Mouse (Mus musculus) MEL (cell line): Measurements from ENCODE around the gene Mitf. TPM values are rescaled to one million over a fixed set of nuclear protein-coding genes. Genes with fewer than 3 reads are reported as not detected.

Experiments used
- DNase-seq: peaks from one replicate; pipeline ENCODE4 v3.0.0; 2011; ENCODE audit warnings: low read depth, low spot score
- H3K27ac ChIP-seq: 2 replicates; pipeline ENCODE4 v1.5.1; 2012; ENCODE audit warnings: low read depth, mild to moderate bottlenecking, control low read depth, low read length, moderate library complexity; ENCODE audit not compliant: control insufficient read depth
- H3K27me3 ChIP-seq, 2 experiments: fragments of 150-350 bp in 1 of 2; sonication (generic) in 1 of 2; 2 replicates each; pipeline ENCODE4 v1.6.1; 2012; ENCODE audit warnings: low read length in 2 of 2, mild to moderate bottlenecking in 2 of 2, improper control_type of control experiment in 1 of 2, moderate library complexity in 1 of 2; ENCODE audit not compliant: insufficient read depth in 2 of 2, control insufficient read depth in 1 of 2
- H3K36me3 ChIP-seq, 2 experiments: 2 replicates each; pipeline ENCODE4 v1.6.1; 2012 to 2014; ENCODE audit warnings: low read length in 2 of 2, improper control_type of control experiment in 1 of 2, inconsistent platforms in 1 of 2, mild to moderate bottlenecking in 1 of 2; ENCODE audit not compliant: insufficient read depth in 2 of 2, control insufficient read depth in 1 of 2
- H3K4me1 ChIP-seq, 2 experiments: fragments of 150-350 bp in 1 of 2; sonication (generic) in 1 of 2; 2 replicates each; pipeline ENCODE4 v1.6.1; 2012; ENCODE audit warnings: low read length in 2 of 2, improper control_type of control experiment in 1 of 2, mild to moderate bottlenecking in 1 of 2; ENCODE audit not compliant: insufficient read depth in 2 of 2, control insufficient read depth in 1 of 2
- H3K4me3 ChIP-seq, 2 experiments: fragments of 150-350 bp in 1 of 2; sonication (generic) in 1 of 2; 2 replicates each; pipeline ENCODE4 v1.5.1; 2012; ENCODE audit warnings: low read depth in 2 of 2, low read length in 2 of 2, mild to moderate bottlenecking in 2 of 2, moderate library complexity in 2 of 2, control low read depth in 1 of 2, improper control_type of control experiment in 1 of 2; ENCODE audit not compliant: control insufficient read depth in 1 of 2, insufficient read depth in 1 of 2
- H3K79me2 ChIP-seq: 2 replicates; pipeline ENCODE4 v1.6.1; 2012; ENCODE audit warnings: mild to moderate bottlenecking, low read length, moderate library complexity; ENCODE audit not compliant: control insufficient read depth, poor library complexity, insufficient read depth
- H3K9ac ChIP-seq: 2 replicates; pipeline ENCODE4 v1.6.1; 2012; ENCODE audit warnings: low read depth, mild to moderate bottlenecking, control low read depth, low read length, moderate library complexity; ENCODE audit not compliant: control insufficient read depth, poor library complexity, severe bottlenecking
- H3K9me3 ChIP-seq: fragments of 150-350 bp; sonication (generic); replicated peaks from 2 replicates; pipeline ENCODE4 v1.6.1; 2012; ENCODE audit warnings: mild to moderate bottlenecking, low read length, improper control_type of control experiment, moderate library complexity; ENCODE audit not compliant: insufficient read depth
- CTCF ChIP-seq, 3 experiments: IDR thresholded peaks in 2 of 3; conservative IDR thresholded peaks in 1 of 3; 2 replicates each; pipeline ENCODE4 v1.5.1; 2011 to 2012; ENCODE audit warnings: low read length in 3 of 3, low read depth in 2 of 3, mild to moderate bottlenecking in 2 of 3, improper control_type of control experiment in 1 of 3, inconsistent platforms in 1 of 3, mixed read lengths in 1 of 3, moderate library complexity in 1 of 3; ENCODE audit not compliant: control insufficient read depth in 1 of 3, insufficient read depth in 1 of 3, poor library complexity in 1 of 3, severe bottlenecking in 1 of 3
- ELF1 ChIP-seq: IDR thresholded peaks from 2 replicates; pipeline ENCODE4 v1.6.1; 2014; ENCODE audit warnings: low read depth, mild to moderate bottlenecking, inconsistent platforms, low read length, improper control_type of control experiment, moderate library complexity
- GATA1 ChIP-seq: IDR thresholded peaks from 2 replicates; pipeline ENCODE4 v1.6.1; 2011; ENCODE audit warnings: low read depth, low read length, improper control_type of control experiment
- HCFC1 ChIP-seq: IDR thresholded peaks from 2 replicates; pipeline ENCODE4 v1.6.1; 2012; ENCODE audit warnings: low read depth, mild to moderate bottlenecking, inconsistent platforms, low read length, improper control_type of control experiment, moderate library complexity
- MAX ChIP-seq: IDR thresholded peaks from 2 replicates; pipeline ENCODE4 v1.6.1; 2011; ENCODE audit warnings: low read length, improper control_type of control experiment
- MAZ ChIP-seq: IDR thresholded peaks from 2 replicates; pipeline ENCODE4 v1.6.1; 2012; ENCODE audit warnings: low read depth, mild to moderate bottlenecking, inconsistent platforms, low read length, improper control_type of control experiment
- MYC ChIP-seq: IDR thresholded peaks from 2 replicates; pipeline ENCODE4 v1.6.1; 2011; ENCODE audit warnings: low read depth, mild to moderate bottlenecking, low read length, improper control_type of control experiment, moderate library complexity
- NRF1 ChIP-seq: IDR thresholded peaks from 2 replicates; pipeline ENCODE4 v1.6.1; 2014; ENCODE audit warnings: low read depth, mild to moderate bottlenecking, inconsistent platforms, low read length, improper control_type of control experiment, moderate library complexity; ENCODE audit not compliant: poor library complexity, insufficient read depth, severe bottlenecking
- POLR2A ChIP-seq, 2 experiments: IDR thresholded peaks; 2 replicates each; pipeline ENCODE4 v1.6.1; 2011 to 2012; ENCODE audit warnings: low read length in 2 of 2, mild to moderate bottlenecking in 2 of 2, control low read depth in 1 of 2, improper control_type of control experiment in 1 of 2, low read depth in 1 of 2, moderate library complexity in 1 of 2; ENCODE audit not compliant: control insufficient read depth in 1 of 2, insufficient read depth in 1 of 2, poor library complexity in 1 of 2
- RAD21 ChIP-seq: IDR thresholded peaks from 2 replicates; pipeline ENCODE4 v1.6.1; 2011; ENCODE audit warnings: mild to moderate bottlenecking, low read depth, low read length, improper control_type of control experiment
- RCOR1 ChIP-seq: IDR thresholded peaks from 2 replicates; pipeline ENCODE4 v1.6.1; 2012; ENCODE audit warnings: low read depth, mild to moderate bottlenecking, inconsistent platforms, low read length, improper control_type of control experiment
- SMC3 ChIP-seq: IDR thresholded peaks from 2 replicates; pipeline ENCODE4 v1.6.1; 2011; ENCODE audit warnings: low read depth, low read length, improper control_type of control experiment
- TBP ChIP-seq: IDR thresholded peaks from 2 replicates; pipeline ENCODE4 v1.8.0; 2011; ENCODE audit warnings: low read depth, low read length, improper control_type of control experiment
- TCF12 ChIP-seq: IDR thresholded peaks from 2 replicates; pipeline ENCODE4 v1.6.1; 2014; ENCODE audit warnings: low read depth, mild to moderate bottlenecking, inconsistent platforms, low read length, improper control_type of control experiment, moderate library complexity
- UBTF ChIP-seq: IDR thresholded peaks from 2 replicates; pipeline ENCODE4 v1.6.1; 2012; ENCODE audit warnings: low read depth, mild to moderate bottlenecking, inconsistent platforms, low read length, improper control_type of control experiment, moderate library complexity, borderline replicate concordance; ENCODE audit not compliant: insufficient read depth
- ZC3H11A ChIP-seq: IDR thresholded peaks from 2 replicates; pipeline ENCODE4 v1.6.1; 2012; ENCODE audit warnings: low read depth, mild to moderate bottlenecking, inconsistent platforms, low read length, improper control_type of control experiment
- ZNF384 ChIP-seq: IDR thresholded peaks from 2 replicates; pipeline ENCODE4 v1.6.1; 2012; ENCODE audit warnings: low read depth, mild to moderate bottlenecking, inconsistent platforms, low read length, improper control_type of control experiment
- polyA plus RNA-seq, 2 experiments: library from polyadenylated mRNA; stranded (reverse) in 1 of 2; unstranded in 1 of 2; fragments of >175 nt in 1 of 2; fragments of >200 nt in 1 of 2; gene quantifications; 2 replicates each; pipeline versions ENCODE4 v1.2.1 to v1.2.4; 2012; ENCODE audit warnings: low replicate concordance in 2 of 2, low read depth in 1 of 2; ENCODE audit not compliant: insufficient read length in 2 of 2, insufficient read depth in 1 of 2, missing spikeins in 1 of 2
- total RNA-seq: library from RNA; depleted of rRNA; stranded (reverse); fragments of 300-350 nt; gene quantifications from 2 replicates; pipeline ENCODE4 v1.2.3, GENCODE M21; 2012

The Mitf gene
- total and polyA plus RNA-seq, 3 experiments, result 1.8 to 2.1 TPM; not detected in 1

DNA sequence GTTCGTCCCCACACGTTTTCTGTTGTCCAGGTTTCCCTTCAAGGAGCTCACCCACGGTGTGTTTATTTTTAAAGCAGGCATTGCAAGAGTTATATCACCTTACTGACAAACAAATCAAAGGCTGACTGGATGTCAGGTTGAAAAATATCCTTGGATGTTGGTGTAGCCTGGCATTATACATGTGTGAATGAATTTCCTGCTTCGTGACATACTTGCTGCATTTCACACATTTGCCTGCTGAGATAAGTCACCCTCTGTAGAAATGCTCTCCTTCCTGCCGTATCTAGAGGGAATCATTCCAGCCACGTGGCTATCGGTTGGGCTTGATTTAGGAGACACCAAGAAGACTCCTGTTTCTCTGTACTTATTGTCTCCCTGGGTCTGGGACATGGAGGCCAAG lies 17.2 kb upstream of the Mitf start:
- Histone ChIP-seq H3K9ac (no peak overlapping the region), H3K27ac (no peak overlapping the region), H3K27me3 (no peaks in the 10 kb centered on the region; a peak in 1 of 4 replicates), H3K9me3 (no peaks in the 10 kb centered on the region), H3K79me2 (no peaks in the 10 kb centered on the region), H3K4me3 (no peak overlapping the region), H3K36me3 (no peaks in the 10 kb centered on the region), H3K4me1 (no peaks in the 10 kb centered on the region)
- DNase-seq, result no peak
- TF ChIP-seq SMC3 (no peak), ZC3H11A (no peak), MAX (no peak), TBP (no peak), POLR2A (IDR thresholded peaks at IDR 0.05; ENCODE audit: control insufficient read depth in 1 of 2, insufficient read depth in 1 of 2, low read depth in 1 of 2, low read length in 2 of 2, poor library complexity in 1 of 2) (no peak), HCFC1 (no peak)

DNA sequence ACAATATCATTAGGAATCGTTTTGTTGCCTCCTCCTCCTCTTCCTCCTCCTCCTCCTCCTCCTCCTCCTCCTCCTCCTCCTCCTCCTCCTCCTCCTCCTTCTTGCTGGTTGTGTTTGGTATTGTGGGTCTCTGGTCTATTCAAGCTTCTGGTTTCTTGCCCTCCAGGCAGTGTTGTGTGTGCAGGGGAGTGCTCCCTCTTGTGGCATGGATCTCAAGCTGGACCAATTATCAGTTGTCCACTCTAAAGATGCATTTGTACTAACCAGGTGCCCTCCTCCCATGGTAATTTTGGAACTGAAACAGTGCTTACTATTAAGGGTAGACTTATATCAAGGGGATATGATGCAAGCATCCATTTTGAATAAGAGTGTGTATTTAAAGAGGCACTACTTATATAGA lies 14.7 kb upstream of the Mitf start:
- Histone ChIP-seq H3K9me3 (no peaks in the 10 kb centered on the region), H3K79me2 (no peaks in the 10 kb centered on the region), H3K4me1 (no peaks in the 10 kb centered on the region), H3K27ac (no peak overlapping the region), H3K9ac (no peak overlapping the region), H3K27me3 (no peaks in the 10 kb centered on the region; a peak in 1 of 4 replicates), H3K36me3 (no peaks in the 10 kb centered on the region), H3K4me3 (no peak overlapping the region)
- TF ChIP-seq SMC3, result peak; percentile 41
- no peak for TF ChIP-seq ZNF384
- peak; percentile 13 to 45 (median 37); a peak in 3 of 6 replicates for TF ChIP-seq CTCF (IDR thresholded peaks at IDR 0.05 in 2 of 3, conservative IDR thresholded peaks at IDR 0.05 in 1 of 3; ENCODE audit: control insufficient read depth in 1 of 3, insufficient read depth in 1 of 3, low read depth in 2 of 3, low read length in 3 of 3, poor library complexity in 1 of 3, severe bottlenecking in 1 of 3)
- TF ChIP-seq UBTF, result no peak
- TF ChIP-seq ELF1, result no peak
- TF ChIP-seq RAD21, result peak; percentile 10
- no peak for DNase-seq

DNA sequence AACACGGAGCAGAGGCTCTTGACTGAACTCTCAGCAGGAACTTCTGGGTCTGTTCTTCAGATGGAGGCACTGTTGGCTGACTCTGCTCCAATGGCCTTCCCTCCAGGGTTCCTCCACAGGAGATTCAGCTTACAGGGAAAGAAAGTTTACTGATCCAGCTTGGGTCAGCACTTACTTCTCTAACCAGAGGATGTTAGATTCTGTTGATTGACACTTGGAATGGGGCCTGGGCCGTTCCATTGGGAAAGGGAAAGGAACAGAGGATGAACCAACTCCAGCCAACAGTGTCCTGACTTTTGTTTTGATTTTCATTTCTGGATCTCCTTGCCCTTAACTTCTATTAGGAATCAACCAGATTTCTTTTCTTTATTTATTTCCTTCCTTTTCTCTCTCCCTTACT lies 11.7 kb upstream of the Mitf start:
- Histone ChIP-seq H3K9ac (no peak overlapping the region), H3K79me2 (no peaks in the 10 kb centered on the region), H3K36me3 (no peaks in the 10 kb centered on the region), H3K4me1 (no peaks in the 10 kb centered on the region), H3K4me3 (no peak overlapping the region)
- TF ChIP-seq RCOR1 (no peak), MAZ (no peak), TCF12 (no peak), POLR2A (IDR thresholded peaks at IDR 0.05; ENCODE audit: control insufficient read depth in 1 of 2, insufficient read depth in 1 of 2, low read depth in 1 of 2, low read length in 2 of 2, poor library complexity in 1 of 2) (no peak), MYC (no peak), GATA1 (no peak), NRF1 (no peak)
- TF ChIP-seq, all 39 proteins: peak for 0
- H3K9me3 ChIP-seq, result no peaks in the 10 kb centered on the region
- H3K27me3 ChIP-seq, result no peaks in the 10 kb centered on the region; a peak in 1 of 4 replicates
- H3K27ac ChIP-seq, result no peak overlapping the region
- no peak for DNase-seq
